Mouse (Mus musculus): ENCODE data around the gene Dnal1.
A peak's percentile ranks its signal among the peaks of the same experiment; 100 is the strongest.

Gene Dnal1

DNA sequence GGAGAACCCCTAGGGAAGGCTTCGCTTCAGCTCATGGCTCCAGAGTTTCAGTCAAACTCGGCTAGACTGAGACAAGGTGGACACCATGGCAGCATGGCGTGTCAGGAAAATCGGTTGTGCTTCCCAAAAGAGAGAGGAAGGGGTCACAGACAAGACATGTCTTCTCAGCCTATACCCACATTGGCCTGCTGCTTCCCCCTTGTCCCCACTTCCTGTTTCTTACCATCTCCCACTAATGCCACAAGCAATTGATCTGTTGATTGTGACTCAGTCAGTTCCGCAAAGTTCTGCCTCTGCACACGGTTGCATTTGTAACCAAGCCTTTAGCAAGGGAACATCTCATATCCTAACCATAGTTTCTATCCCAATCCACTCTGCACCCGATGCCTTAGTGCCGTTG is 15.8 kb downstream of the Dnal1 start:
- DNase-seq = peak; percentile 54

DNA sequence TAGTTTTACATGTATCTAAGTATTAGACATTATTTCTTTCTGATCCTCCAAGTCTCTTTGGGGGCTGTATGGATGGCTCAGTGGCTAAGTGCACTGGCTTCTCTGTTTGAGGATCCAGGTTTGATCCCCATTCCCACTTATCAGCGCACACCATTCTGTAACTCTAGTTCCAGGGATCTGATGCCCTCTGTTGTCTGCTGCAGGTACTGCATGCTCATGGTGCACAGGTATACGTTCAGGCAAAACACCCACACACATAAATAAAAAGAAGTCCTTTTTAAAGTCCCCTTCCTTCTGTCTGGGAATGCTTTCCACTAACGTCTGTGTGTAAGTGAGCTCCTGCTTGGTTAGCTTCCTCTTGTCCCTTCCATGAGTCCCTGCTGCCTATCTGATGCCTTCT is 18.1 kb downstream of the Dnal1 start:
- DNase-seq = peak; percentile 71

DNA sequence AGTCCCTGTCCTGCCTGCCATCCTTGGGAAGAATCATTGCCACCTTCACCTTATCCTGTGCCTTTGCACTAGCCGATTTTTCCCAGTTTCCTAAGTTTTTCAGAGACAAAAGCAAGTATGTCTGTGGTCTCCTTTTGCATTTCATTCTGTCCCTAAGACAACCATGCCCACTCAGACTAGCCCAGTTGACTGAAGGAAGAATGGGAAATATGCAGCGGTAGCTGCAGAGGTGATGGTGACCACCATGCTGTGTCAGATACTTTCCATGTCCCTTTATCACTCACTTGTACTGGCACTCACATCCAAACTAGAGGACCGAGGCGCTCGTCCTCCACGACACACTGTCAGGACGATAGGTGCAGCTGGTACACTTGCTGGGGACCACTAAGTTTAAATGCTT is 23.0 kb downstream of the Dnal1 start:
- DNase-seq = no peak

DNA sequence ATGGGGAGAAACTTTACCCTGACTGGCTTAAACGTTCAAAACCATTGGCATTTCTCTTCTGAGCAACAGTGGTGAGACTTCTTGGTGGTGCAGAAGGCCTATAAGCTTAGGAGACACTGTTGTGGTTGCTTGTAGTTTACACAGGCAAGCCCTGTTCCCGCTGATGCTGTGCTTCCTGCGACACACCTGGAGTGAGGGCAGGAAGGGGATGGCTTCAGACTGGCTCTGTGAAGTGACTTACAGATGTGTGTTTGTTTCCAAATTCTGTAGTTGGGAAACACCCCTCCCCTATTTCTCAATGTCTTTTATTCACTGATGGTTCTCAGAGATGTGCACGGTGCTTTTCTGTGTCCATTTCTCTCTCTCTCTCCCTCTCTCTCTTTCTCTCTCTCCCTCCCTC is 26.0 kb downstream of the Dnal1 start:
- no peak for DNase-seq

DNA sequence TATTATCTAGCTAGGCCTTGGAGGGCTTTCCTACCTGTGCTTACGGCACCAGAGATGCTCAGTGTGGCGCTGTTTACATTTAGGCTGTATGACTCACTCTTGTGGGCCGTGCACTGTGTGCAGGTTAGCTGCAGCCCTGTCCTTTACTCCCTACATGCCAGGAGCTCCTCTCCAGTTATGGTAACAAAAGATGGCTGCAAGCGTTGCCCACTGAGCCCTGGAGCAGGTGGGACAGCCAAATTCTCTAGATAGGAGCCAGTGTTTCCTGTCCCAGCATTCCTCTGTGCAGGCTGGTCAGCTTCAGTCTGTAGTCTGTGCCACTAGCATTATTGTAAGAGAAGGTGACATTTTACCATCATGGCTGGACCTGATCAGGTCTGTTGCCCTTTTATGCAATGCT is 27.1 kb downstream of the Dnal1 start:
- DNase-seq = no peak

DNA sequence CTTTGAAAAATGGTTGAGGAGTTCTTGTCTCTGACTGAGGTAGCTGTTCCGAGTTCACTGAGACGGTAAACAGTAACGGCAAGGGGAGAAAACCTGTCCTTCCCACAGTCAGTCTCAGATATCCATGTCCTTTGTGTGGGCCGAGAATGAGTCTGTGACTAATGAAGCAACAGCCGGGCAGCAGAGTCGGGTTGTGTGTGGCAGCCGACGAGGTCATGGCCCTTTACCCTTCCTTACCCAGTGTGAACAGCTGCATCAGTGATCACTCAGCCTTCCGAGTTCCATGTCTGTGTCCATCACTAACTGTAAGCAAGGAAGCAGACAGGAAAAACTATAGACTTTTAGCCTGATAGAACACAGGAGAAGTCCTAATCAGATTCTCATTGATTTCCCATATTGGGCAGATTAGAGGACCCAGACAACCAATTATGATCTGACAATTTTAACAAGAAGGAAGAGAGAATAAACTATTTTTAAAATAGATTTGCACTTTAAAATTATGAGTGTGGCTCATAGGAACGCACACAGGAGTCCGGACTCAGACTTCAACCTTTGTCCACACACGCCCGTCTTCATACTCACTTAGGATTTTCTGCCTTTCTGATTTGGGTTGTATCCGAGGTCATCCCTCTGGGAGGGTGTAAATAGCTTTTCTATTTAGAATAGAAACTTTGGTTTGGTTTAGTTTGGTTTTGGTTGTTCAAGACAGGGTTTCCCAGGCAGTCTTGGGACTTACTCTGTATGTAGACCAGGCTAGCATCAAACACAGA is 28.3 kb downstream of the Dnal1 start:
- DNase-seq = no peak

DNA sequence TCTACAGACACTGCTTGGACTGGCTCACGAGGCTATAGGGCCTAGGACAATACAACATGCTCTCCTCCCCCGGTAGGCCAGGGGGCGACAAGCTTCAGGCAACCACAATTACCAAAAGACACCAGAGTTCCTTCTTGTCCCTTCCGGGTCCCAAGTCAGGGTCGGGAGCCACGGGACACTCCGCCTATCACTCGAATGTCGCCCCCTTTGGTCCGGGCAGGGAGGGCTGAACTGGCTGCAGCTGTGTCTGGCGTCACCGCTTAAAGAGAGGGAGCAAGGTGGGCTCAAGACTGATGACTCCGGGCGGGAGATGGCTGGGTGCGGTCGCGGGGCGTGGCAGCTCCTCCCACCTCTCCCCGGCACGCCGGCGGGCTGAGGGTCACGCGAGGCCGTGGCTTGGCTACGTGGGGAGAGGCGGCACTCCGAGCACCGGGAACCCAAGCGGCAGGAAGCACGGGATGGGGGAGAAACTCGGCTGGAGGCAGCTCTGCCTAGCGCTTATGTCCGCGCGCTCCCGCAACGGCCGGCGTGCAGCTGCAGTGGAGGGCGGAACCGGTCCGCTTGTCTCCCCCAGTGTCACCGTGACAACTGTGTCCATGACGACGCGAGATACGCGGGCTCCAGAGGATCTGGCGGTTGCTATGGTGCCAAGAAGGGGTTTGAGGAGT is 33.9 kb downstream of the Dnal1 start, which contains the start of gene Pnma1:
TSS of gene Pnma1 (minus strand) at position 536 of the 668 bp plus-strand sequence.
- DNase-seq = peak; percentile 70

DNA sequence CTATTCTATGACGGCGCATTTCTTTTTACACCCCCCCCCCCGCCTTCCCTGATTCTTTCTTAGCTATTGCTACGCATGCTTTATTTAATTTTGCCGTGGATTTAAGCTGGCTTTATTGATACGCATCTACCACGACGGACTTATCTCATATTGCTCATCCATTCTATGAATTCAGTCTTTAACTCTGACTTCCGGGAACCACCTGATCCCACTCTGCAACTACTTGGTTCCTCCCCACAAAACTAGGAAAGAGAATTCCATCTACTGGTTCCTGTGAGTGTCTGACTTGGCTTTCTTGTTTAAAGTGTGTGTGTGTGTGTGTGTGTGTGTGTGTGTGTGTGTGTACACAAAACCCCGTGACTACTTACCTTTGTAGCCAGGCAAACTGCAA is 34.5 kb downstream of the Dnal1 start:
- DNase-seq = no peak

DNA sequence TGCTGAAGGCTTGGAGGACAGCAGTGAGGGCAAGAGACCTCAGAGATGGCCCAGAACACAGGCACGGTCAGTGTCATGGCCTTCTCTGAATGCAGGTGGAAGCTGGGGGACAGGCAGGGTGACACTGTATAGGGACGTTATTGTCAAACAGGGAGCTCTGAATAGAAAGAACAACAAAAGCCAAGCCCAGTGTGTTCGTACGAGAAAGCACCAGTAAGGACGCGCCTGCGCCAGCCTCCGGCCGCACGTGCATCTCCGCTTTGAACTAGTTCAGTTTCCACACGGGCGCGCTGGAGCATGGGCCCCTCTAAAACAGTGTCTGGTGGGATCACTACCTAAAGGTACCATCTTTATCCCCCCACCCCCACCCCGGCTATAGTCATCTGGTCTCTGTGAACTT is 35.8 kb downstream of the Dnal1 start:
- DNase-seq = no peak

DNA sequence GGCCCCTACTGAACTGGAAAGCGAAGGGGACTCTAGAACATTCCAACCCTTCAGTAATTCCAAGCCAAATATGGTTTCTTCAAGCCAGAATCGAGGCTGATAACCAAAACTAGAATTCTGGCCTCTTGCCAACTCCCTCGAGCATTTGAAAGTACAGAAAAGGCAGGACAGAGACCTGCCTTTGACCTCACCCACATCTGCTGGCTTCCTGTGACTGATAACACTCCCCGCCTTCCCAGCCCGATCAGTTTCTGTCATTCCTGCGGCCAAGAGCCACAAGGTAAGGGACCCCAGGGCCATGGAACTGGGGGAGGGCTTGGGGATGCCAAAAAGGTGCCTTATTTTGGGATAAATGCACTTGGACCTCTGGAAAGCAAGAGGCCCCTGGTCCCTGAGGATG is 36.8 kb downstream of the Dnal1 start:
- DNase-seq = peak; percentile 29

DNA sequence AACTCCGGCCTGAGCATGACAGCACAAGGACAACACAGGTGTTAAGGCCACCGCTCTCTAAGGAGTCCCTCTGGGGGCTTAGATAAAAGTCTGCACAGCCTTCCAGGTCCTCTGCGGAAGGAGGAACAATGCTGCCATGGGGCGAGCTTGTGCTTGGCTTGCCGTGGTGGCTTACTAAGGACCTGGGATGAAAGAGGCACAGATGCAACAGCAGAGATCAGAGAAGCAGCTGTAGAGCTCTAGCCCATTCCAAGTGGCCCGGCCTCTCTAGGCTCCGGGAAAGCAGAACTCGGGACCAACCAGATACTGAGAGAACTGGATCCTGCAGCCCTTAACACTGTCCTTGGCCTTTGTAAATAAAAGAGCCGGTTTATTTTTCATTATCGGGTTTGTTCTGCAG is 37.7 kb downstream of the Dnal1 start:
- no peak for DNase-seq

DNA sequence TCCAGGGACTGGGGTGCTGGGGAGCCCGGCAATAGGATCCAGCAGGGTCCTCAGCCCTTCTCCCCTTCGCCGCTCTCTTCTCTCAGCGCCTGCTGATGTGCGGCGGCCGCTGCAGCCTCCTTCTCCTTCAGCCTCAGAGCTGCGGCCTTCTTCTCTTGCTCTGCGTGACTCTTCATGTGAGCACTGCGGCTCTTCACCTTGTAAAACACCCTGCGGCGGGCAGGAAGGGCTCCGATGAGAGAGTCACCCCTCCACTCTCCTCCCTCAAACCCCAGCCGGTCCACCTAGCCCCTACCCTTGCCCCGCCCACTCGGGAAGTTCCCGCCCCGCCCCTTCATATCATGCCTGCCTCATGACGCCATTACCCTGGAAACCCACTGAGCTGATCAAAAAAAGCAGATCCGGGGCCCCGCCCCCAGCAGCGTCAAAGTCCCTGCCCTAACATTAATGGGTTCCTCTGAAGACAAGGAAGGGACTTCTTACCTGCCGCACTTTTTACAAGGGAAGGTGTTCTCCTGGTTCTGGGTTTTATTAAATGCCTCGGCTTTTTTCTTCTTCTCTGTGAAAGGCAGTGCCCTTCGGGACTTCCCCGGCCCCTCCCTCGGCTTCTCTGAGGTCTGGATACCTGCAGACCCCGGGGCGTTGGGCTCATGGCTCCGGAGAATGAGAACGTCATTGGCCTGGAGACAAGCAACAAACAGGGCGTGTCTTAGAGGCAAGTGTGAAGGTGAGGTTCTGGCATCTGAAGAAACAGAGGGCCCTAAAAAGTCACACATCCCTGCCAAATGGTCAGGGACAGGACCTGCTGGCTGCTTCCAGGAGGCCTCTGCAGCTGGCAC is 38.4 kb downstream of the Dnal1 start:
- no peak for DNase-seq

DNA sequence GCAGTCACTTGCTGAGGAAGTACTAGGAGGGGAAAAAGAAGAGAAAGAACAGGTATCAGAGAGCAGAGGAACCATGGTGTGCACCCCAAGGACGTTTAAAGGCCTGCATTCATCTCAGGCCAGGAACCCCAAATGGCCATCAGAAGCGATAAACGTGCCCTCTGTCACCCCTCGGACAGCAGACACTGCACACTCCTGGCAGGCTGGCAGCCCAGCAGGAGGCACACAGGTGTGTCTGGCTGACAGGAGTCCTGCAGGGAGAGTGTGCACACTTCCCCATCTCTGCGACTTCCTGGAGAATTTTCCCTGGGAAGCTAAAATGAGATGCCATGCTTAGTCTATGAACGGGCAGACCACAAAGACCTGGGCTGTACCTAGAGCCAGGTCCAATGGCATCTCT is 39.2 kb downstream of the Dnal1 start:
- no peak for DNase-seq

DNA sequence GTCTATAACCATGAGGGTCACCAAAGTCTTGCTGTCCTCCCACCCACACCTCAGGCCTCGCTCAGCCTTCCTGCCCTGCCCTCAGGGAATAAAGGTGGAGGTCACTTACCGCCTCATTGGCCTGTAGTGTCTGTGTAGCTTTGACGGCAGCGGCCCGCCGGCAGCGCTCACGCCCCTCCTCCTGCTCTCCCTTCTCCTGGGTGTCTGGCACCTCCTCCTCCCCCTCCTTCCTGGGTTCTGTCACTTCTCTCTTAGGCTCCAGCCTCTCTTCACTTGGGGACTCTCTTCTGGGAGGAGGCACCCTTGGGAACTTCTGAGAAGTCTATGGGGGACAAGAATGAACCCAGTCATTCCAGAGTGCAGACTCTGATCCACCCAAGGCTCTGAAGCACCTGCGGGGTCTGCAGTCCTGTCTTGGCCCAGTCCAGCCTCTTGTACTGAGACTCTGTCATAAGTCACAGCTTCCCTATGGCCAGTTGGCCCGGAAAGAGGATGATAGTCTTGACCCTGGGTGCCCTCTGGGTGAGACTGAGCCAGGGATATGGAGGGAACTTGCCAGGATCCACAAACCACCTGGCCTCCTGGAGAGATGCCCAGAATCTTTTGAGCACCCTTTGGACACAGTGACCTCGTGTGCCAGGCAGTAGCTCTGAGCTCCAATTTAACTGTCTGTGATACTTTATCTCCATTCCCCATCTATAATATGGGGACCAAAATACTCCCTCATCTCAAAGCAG is 40.8 kb downstream of the Dnal1 start:
- peak; percentile 90 for DNase-seq

DNA sequence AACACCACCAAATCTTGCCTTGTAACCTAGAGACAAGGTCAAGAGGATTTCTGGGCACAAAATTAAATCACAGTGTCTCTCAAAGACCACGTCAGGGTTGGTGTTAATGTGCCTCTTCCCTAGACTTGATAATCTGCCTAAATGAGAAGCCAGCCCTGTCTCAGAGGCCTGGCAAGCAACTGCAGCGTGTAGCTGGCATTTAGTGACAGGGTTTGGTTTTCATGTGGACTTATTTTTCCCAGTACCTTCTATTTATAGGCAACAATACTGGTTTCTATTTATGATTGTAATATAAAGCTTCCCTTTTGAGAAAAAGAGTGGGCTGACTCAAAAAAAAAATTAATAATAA is 41.3 kb downstream of the Dnal1 start:
- DNase-seq = no peak

DNA sequence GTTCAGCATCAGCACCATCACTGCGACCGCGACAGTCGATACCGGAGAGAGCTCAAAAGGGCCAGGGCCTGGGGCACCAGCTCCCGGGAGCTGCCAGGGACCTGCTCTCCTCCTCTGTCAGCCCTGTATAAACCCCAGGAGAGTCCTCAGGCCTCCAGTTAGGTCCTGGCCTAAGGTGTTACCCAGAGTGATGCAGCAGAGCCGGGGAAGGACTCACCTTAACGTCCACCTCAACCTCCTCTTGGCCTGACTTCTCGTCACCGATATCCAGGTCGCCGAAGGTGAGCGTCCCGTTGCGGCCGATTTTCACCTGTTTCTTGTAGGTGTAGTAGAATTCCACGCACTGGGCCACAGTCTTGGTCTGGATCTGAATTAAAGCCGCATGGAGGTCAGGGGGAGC is 42.0 kb downstream of the Dnal1 start:
- DNase-seq = no peak

DNA sequence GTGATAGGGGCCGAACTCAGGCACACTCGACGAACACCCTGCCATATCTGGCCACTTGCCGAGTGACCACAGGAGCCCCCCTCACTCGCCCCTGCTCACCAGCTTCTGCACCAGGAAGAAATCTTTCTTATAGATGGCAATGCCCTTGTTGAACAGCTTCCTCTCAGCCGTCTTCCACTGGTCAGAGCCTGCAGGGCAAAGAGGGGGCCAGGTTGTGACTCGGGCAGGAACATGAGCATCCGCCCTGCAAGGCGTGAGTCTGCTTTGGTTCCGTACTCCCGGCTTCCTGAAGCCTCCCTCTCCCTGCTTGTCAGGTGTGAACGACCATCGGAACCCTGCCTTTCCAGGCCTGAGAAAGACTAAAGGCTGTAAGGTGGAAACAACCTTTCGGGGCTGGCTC is 44.0 kb downstream of the Dnal1 start:
- DNase-seq = no peak

DNA sequence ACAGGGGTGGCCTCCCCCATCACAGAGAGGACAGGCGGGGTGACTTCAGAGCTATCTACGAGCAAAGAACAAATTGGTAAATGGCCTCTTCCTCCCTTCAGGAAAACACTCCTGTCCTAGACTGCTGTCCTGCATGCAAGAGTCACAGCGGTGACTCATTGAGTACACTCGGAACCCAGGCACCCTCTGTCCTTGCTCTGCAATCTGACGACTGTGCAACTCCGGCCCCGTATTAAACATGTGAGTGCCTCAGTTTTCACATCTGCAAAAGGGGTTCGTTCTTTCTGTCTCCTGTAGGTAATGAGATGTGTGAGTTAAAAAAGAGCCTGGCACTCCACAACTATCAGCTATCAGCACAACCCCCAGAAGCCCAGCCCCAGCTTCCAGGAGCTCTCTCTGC is 46.3 kb downstream of the Dnal1 start:
- no peak for DNase-seq

DNA sequence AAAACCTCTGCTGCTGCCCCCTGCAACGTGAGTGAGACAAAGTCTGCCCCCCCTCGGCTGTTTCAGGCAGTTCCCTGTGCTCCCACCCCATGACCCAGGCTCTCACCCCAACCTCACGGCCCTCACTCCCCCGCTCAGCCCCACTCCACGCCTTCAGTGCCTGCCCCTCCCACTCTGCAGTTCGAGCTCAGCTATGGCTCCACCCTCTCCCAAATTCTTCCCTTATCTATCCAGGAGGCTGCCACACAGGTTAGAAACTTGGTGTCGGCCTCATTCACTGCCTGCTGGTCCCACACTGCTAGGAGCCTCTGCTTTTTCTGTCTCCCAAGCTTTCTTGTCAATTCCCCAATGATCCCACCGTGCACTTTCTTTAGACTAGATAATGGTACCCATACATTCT is 47.0 kb downstream of the Dnal1 start:
- DNase-seq = peak; percentile 56

DNA sequence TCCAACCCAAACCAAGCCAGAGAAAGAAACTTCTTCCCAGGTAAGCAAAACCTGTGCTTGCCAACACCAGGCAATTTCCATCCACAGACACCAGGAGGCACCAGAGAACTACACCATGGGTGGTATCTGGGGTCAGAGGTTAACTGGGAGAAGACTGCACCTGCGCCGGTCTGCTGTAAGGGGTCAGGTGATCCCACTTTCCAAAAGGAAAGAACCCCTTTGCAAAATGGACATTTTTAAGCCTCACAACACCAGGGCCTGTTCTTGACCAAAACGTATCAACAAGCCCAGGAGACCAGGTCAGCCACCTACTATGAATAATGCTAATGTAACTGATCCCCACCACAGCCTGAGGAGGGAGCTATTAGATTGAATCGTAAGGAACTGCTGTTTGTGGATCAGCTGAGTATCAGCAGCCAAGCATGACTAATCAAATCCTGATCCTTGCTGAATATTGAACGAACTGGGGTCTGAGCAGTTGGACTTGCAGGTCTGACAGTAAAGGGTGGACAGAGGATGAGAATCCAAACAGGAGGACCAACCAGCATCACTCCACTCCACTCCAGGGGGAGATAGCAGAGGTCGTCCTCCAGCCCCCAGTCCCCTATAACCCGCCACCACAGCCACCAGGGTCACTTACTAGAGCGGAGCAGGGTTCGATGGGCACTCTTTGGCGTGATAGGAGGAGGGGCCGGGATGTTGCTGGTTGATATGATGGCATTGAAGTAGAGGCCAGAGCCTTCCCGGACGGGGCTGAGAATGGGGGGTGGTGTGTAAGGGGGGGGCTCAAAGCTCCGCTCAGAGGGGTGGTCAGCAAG is 47.7 kb downstream of the Dnal1 start:
- DNase-seq = peak; percentile 51

DNA sequence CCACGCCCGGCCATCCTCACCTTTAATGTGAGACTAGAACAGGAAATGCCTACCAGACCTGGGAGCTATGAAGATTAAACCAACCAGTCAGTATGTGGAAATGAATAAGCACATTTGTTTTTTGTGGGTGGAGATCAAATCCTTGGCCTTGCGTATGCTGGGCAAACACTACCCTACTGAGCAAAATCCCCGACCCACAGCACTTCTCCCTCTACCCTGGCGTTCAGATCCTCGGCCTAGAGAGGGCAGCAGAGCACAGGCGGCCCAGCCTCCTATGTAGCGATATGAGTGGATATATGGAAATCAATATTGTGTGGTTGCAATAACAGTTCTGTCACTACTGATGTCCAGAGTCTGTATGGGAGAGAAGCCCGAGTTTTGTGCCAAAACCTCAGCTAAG is 49.0 kb downstream of the Dnal1 start:
- DNase-seq = peak; percentile 77

DNA sequence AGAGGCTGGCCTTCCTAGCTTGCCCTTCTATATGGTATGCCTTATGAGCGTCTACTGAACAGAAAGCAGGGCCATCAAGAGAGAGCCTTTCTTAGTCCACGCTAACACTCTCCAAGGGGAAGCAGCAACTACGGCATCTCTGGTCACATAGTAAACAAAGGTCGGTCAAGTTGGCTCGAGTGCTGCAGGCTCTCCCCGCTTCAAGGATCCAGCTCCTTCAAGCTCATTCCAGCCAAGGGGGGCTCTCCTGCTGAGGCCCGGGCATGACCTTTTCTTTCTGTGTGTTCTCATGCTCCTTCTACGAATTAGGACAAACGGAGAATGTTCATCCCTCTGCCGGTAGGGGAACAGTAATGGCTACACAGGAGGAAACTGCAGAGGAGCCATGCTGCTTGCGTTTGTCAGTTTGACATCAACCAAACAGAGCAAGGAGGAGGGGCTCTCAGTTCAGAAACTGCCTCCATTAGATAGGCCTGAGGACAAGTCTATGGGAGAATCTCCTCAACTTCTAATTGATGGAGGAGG is 49.5 kb downstream of the Dnal1 start:
- no peak for DNase-seq

All from lung, postnatal 36 days (tissue).